Mouse (Mus musculus): ENCODE results near the gene Tigd3. TPM values are rescaled to one million over a fixed set of nuclear protein-coding genes. Genes with fewer than 3 reads are reported as not detected.
A peak's percentile ranks its signal among the peaks of the same experiment; 100 is the strongest.

Gene Tigd3
- polyA plus RNA-seq, 1 experiment = 0.31 TPM

- peak overlapping the region; percentile 93 for H3ac ChIP-seq (ENCODE audit: control insufficient read depth, insufficient read length)
- TF ChIP-seq TCF12 (IDR thresholded peaks at IDR 0.05; ENCODE audit: insufficient read depth, poor library complexity, severe bottlenecking) = no peak
- no peak for TF ChIP-seq MAX (IDR thresholded peaks at IDR 0.05; ENCODE audit: low read depth)
- TF ChIP-seq MYOD1 (IDR thresholded peaks at IDR 0.05; ENCODE audit: control insufficient read depth in 1 of 3, insufficient read length in 2 of 3, low read depth in 2 of 3) = no peak
- no peak for TF ChIP-seq E2F4 (IDR thresholded peaks at IDR 0.05; ENCODE audit: insufficient read depth)
- no peak for TF ChIP-seq POLR2A (IDR thresholded peaks at IDR 0.05; ENCODE audit: insufficient read length, low read depth)
- TF ChIP-seq CEBPB (IDR thresholded peaks at IDR 0.05; ENCODE audit: insufficient read depth, poor library complexity, severe bottlenecking) = no peak
- TF ChIP-seq MYOG (IDR thresholded peaks at IDR 0.05; ENCODE audit: control insufficient read depth in 1 of 3, insufficient read depth in 1 of 3, insufficient read length in 2 of 3, low read depth in 2 of 3) = no peak
- TF ChIP-seq POLR2AphosphoS2 (IDR thresholded peaks at IDR 0.05; ENCODE audit: insufficient read length, low read depth) = no peak
- no peak for TF ChIP-seq SRF (IDR thresholded peaks at IDR 0.05; ENCODE audit: control insufficient read depth, insufficient read length, low read depth)
- no peak for TF ChIP-seq REST (IDR thresholded peaks at IDR 0.05; ENCODE audit: insufficient read depth, insufficient read length)
- no peak for TF ChIP-seq USF1 (IDR thresholded peaks at IDR 0.05; ENCODE audit: low read depth)
- TF ChIP-seq TCF3 (IDR thresholded peaks at IDR 0.05; ENCODE audit: insufficient read length, low read depth) = no peak
- H3K79me2 ChIP-seq (ENCODE audit: control insufficient read depth, insufficient read depth) = peaks cover 63% of the 10 kb centered on the region
- peak overlapping the region; percentile 85 for H3K4me2 ChIP-seq (ENCODE audit: low read depth)
- H3K36me3 ChIP-seq (ENCODE audit: control insufficient read depth, insufficient read depth) = peaks cover 13% of the 10 kb centered on the region
- H3K4me3 ChIP-seq = peak overlapping the region; percentile 100
- no peaks in the 10 kb centered on the region for H3K27me3 ChIP-seq (ENCODE audit: control insufficient read depth, insufficient read depth, insufficient read length)
These were observed 47.8 kb downstream of the Tigd3 start for GRCm38 (mm10) chr19:5846154-5846553.

GRCm38 (mm10) chr19:5845319-5846135 lies 48.4 kb downstream of the Tigd3 start:
- Histone ChIP-seq H3K79me2 (ENCODE audit: control insufficient read depth, insufficient read depth) (peaks cover 65% of the 10 kb centered on the region), H3ac (ENCODE audit: control insufficient read depth, insufficient read length) (peak overlapping the region; percentile 93), H3K4me3 (peak overlapping the region; percentile 100), H3K4me2 (ENCODE audit: low read depth) (peak overlapping the region; percentile 87), H3K27me3 (ENCODE audit: control insufficient read depth, insufficient read depth, insufficient read length) (no peaks in the 10 kb centered on the region), H3K36me3 (ENCODE audit: control insufficient read depth, insufficient read depth) (peaks cover 13% of the 10 kb centered on the region)
- TF ChIP-seq MYOG (IDR thresholded peaks at IDR 0.05; ENCODE audit: control insufficient read depth in 1 of 3, insufficient read depth in 1 of 3, insufficient read length in 2 of 3, low read depth in 2 of 3) (peak in 2 of 3 experiments; percentile 68 to 80), TCF3 (IDR thresholded peaks at IDR 0.05; ENCODE audit: insufficient read length, low read depth) (peak; percentile 59), USF1 (IDR thresholded peaks at IDR 0.05; ENCODE audit: low read depth) (no peak), MAX (IDR thresholded peaks at IDR 0.05; ENCODE audit: low read depth) (no peak), TCF12 (IDR thresholded peaks at IDR 0.05; ENCODE audit: insufficient read depth, poor library complexity, severe bottlenecking) (peak; percentile 2), CEBPB (IDR thresholded peaks at IDR 0.05; ENCODE audit: insufficient read depth, poor library complexity, severe bottlenecking) (peak; percentile 98), E2F4 (IDR thresholded peaks at IDR 0.05; ENCODE audit: insufficient read depth) (no peak), REST (IDR thresholded peaks at IDR 0.05; ENCODE audit: insufficient read depth, insufficient read length) (no peak), MYOD1 (IDR thresholded peaks at IDR 0.05; ENCODE audit: control insufficient read depth in 1 of 3, insufficient read length in 2 of 3, low read depth in 2 of 3) (peak in 2 of 3 experiments; percentile 38 to 80), POLR2AphosphoS2 (IDR thresholded peaks at IDR 0.05; ENCODE audit: insufficient read length, low read depth) (peak; percentile 100), POLR2A (IDR thresholded peaks at IDR 0.05; ENCODE audit: insufficient read length, low read depth) (peak; percentile 92)

- peaks cover 66% of the 10 kb centered on the region for H3K79me2 ChIP-seq (ENCODE audit: control insufficient read depth, insufficient read depth)
- H3ac ChIP-seq (ENCODE audit: control insufficient read depth, insufficient read length) = peak overlapping the region; percentile 93
- peak overlapping the region; percentile 87 for H3K4me2 ChIP-seq (ENCODE audit: low read depth)
- TF ChIP-seq SRF (IDR thresholded peaks at IDR 0.05; ENCODE audit: control insufficient read depth, insufficient read length, low read depth) (no peak), MYOG (IDR thresholded peaks at IDR 0.05; ENCODE audit: control insufficient read depth in 1 of 3, insufficient read depth in 1 of 3, insufficient read length in 2 of 3, low read depth in 2 of 3) (no peak), MYOD1 (IDR thresholded peaks at IDR 0.05; ENCODE audit: control insufficient read depth in 1 of 3, insufficient read length in 2 of 3, low read depth in 2 of 3) (no peak), TCF3 (IDR thresholded peaks at IDR 0.05; ENCODE audit: insufficient read length, low read depth) (no peak), REST (IDR thresholded peaks at IDR 0.05; ENCODE audit: insufficient read depth, insufficient read length) (no peak), CEBPB (IDR thresholded peaks at IDR 0.05; ENCODE audit: insufficient read depth, poor library complexity, severe bottlenecking) (no peak)
- H3K36me3 ChIP-seq (ENCODE audit: control insufficient read depth, insufficient read depth) = peaks cover 13% of the 10 kb centered on the region
- peak overlapping the region; percentile 100 for H3K4me3 ChIP-seq
- no peaks in the 10 kb centered on the region for H3K27me3 ChIP-seq (ENCODE audit: control insufficient read depth, insufficient read depth, insufficient read length)
These were observed 49.1 kb downstream of the Tigd3 start for GRCm38 (mm10) chr19:5844831-5845318.

DNA sequence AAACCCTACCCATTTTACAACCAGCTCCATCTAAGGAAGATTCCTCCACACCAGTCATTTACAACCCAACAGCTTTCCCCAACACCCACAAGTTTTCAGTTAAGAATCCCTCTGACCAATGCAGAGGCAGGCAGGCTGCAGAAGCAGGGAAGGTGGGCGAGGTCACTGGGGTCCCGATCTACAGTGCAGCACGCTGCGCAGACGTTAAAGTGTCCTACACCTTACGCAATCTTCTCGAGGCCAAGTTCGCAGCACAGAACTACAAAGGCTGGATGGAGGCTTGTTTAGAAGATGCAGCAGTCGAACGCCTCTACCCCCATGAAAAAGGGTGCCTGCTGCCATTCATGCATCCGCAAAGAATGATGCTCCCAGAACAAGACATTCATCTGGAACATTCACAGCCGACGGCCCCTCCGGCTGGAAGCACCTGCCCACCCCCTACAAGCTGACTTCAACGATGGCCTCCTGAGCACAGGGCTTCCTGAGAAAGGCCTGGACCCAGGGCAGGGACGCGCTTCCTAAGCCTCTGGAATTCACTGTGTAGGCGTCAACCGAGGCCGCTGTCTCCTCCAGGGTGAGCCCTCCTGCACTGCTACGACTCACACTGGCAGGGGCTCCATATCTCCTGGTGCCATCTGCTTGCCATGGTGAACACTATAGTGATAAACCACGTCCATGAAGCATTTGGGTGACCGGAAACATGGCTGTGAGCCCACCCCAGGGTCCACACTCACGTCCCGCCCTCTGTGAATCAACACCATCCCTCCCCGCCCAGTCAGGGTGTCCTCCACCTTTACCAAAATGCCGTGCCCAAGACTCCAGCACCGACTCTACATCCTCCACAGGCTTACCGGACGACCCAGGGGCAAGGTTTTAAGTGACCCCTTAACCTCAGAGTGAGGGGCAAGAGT lies 49.9 kb downstream of the Tigd3 start:
- Histone ChIP-seq H3ac (ENCODE audit: control insufficient read depth, insufficient read length) (peak overlapping the region; percentile 93), H3K79me2 (ENCODE audit: control insufficient read depth, insufficient read depth) (peaks cover 66% of the 10 kb centered on the region), H3K4me2 (ENCODE audit: low read depth) (peak overlapping the region; percentile 87), H3K36me3 (ENCODE audit: control insufficient read depth, insufficient read depth) (peaks cover 13% of the 10 kb centered on the region), H3K27me3 (ENCODE audit: control insufficient read depth, insufficient read depth, insufficient read length) (no peaks in the 10 kb centered on the region), H3K4me3 (peak overlapping the region; percentile 100)
- no peak for TF ChIP-seq REST (IDR thresholded peaks at IDR 0.05; ENCODE audit: insufficient read depth, insufficient read length)
- no peak for TF ChIP-seq MYOG (IDR thresholded peaks at IDR 0.05; ENCODE audit: control insufficient read depth in 1 of 3, insufficient read depth in 1 of 3, insufficient read length in 2 of 3, low read depth in 2 of 3)
- TF ChIP-seq USF1 (IDR thresholded peaks at IDR 0.05; ENCODE audit: low read depth) = no peak
- peak; percentile 84 for TF ChIP-seq POLR2AphosphoS2 (IDR thresholded peaks at IDR 0.05; ENCODE audit: insufficient read length, low read depth)
- no peak for TF ChIP-seq E2F4 (IDR thresholded peaks at IDR 0.05; ENCODE audit: insufficient read depth)
- peak; percentile 80 for TF ChIP-seq POLR2A (IDR thresholded peaks at IDR 0.05; ENCODE audit: insufficient read length, low read depth)
- peak in 1 of 3 experiments; percentile 36 for TF ChIP-seq MYOD1 (IDR thresholded peaks at IDR 0.05; ENCODE audit: control insufficient read depth in 1 of 3, insufficient read length in 2 of 3, low read depth in 2 of 3)
- peak; percentile 47 for TF ChIP-seq CEBPB (IDR thresholded peaks at IDR 0.05; ENCODE audit: insufficient read depth, poor library complexity, severe bottlenecking)
- TF ChIP-seq MAX (IDR thresholded peaks at IDR 0.05; ENCODE audit: low read depth) = no peak
- no peak for TF ChIP-seq TCF12 (IDR thresholded peaks at IDR 0.05; ENCODE audit: insufficient read depth, poor library complexity, severe bottlenecking)
